Mouse (Mus musculus) large intestine, adult 2 months (tissue): Measurements from ENCODE around the gene Pepd. TPM values are rescaled to one million over a fixed set of nuclear protein-coding genes. Genes with fewer than 3 reads are reported as not detected.
A peak's percentile ranks its signal among the peaks of the same experiment; 100 is the strongest.

Source experiments
- DNase-seq: peaks from one replicate; pipeline ENCODE4 v3.0.0-alpha.2; 2012; ENCODE audit warnings: low read depth, low spot score
- WGBS: fragments of 180-500 bp; shearing (Covaris S2); methylation state at CpG from one replicate; pipeline ENCODE4 v1.1.7; 2018; 5-methylcytosine and 5-hydroxymethylcytosine counted together
- polyA plus RNA-seq: library from polyadenylated mRNA; depleted of rRNA; stranded (reverse); fragments of >200 nt; gene quantifications from 2 replicates; pipeline ENCODE4 v1.2.3, GENCODE M21; 2012; rRNA removed

Gene Pepd
- 317 and 681 TPM in 2 replicates for polyA plus RNA-seq

- 6% methylated on average over 44 of the region's 44 CpGs for WGBS
- peak; percentile 76 for DNase-seq
These were observed at the start of gene Pepd for GRCm38 (mm10) chr7:34911919-34912897. Gene Pepd (plus strand): TSS chr7:34912379.

GRCm38 (mm10) chr7:34867289-34867688 is 44.9 kb upstream of the Pepd start:
- no peak for DNase-seq
- 72% methylated on average over 6 of the region's 6 CpGs for WGBS

- 82% methylated on average over 13 of the region's 13 CpGs for WGBS
- no peak for DNase-seq
These were observed 42.5 kb upstream of the Pepd start for GRCm38 (mm10) chr7:34869693-34870092.

- WGBS, result 38% methylated on average over 7 of the region's 7 CpGs
- DNase-seq, result no peak
These were observed 35.4 kb upstream of the Pepd start for GRCm38 (mm10) chr7:34876787-34877186.

GRCm38 (mm10) chr7:34877820-34878219 is 34.4 kb upstream of the Pepd start:
- DNase-seq, result no peak
- 75% methylated on average over 7 of the region's 7 CpGs for WGBS

- WGBS, result 68% methylated on average over 6 of the region's 6 CpGs
- no peak for DNase-seq
These were observed 23.7 kb upstream of the Pepd start for GRCm38 (mm10) chr7:34888441-34888840.

GRCm38 (mm10) chr7:34888891-34889290 is 23.3 kb upstream of the Pepd start:
- DNase-seq, result no peak
- 71% methylated on average over 12 of the region's 12 CpGs for WGBS

- DNase-seq, result no peak
- WGBS, result 97% methylated on average over 1 of the region's 1 CpGs
These were observed 19.3 kb upstream of the Pepd start for GRCm38 (mm10) chr7:34892845-34893244.

- DNase-seq, result no peak
- 46% methylated on average over 4 of the region's 4 CpGs for WGBS
These were observed 15.7 kb upstream of the Pepd start for GRCm38 (mm10) chr7:34896461-34896860.

- no peak for DNase-seq
- 8% methylated on average over 1 of the region's 1 CpGs for WGBS
These were observed 15.1 kb upstream of the Pepd start for GRCm38 (mm10) chr7:34897058-34897457.

GRCm38 (mm10) chr7:34910096-34911066 is 1.8 kb upstream of the Pepd start:
- DNase-seq, result no peak
- WGBS, result 34% methylated on average over 24 of the region's 24 CpGs

- no peak for DNase-seq
- 93% methylated on average over 9 of the region's 9 CpGs for WGBS
These were observed 1.8 kb downstream of the Pepd start for GRCm38 (mm10) chr7:34913956-34914355.

GRCm38 (mm10) chr7:34915555-34915954 is 3.4 kb downstream of the Pepd start:
- WGBS, result 84% methylated on average over 5 of the region's 5 CpGs
- DNase-seq, result no peak

- DNase-seq, result no peak
- whole genome bisulfite sequencing, result 41% methylated on average over 6 of the region's 6 CpGs
These were observed 5.4 kb downstream of the Pepd start for GRCm38 (mm10) chr7:34917558-34917957.

GRCm38 (mm10) chr7:34917998-34918397 is 5.8 kb downstream of the Pepd start:
- DNase-seq, result no peak
- WGBS, result 77% methylated on average over 4 of the region's 4 CpGs

GRCm38 (mm10) chr7:34918416-34918815 is 6.2 kb downstream of the Pepd start:
- WGBS, result 80% methylated on average over 8 of the region's 8 CpGs
- DNase-seq, result no peak

- DNase-seq, result no peak
- 59% methylated on average over 5 of the region's 5 CpGs for WGBS
These were observed 6.9 kb downstream of the Pepd start for GRCm38 (mm10) chr7:34919054-34919453.

GRCm38 (mm10) chr7:34919809-34920208 is 7.6 kb downstream of the Pepd start:
- no peak for DNase-seq
- WGBS, result 72% methylated on average over 5 of the region's 5 CpGs

GRCm38 (mm10) chr7:34925208-34925607 is 13.0 kb downstream of the Pepd start:
- no peak for DNase-seq
- WGBS, result 69% methylated on average over 5 of the region's 5 CpGs

GRCm38 (mm10) chr7:34925956-34926355 is 13.8 kb downstream of the Pepd start:
- WGBS, result 87% methylated on average over 7 of the region's 7 CpGs
- DNase-seq, result no peak
